Mouse (Mus musculus): ENCODE data around the gene Pitpnm2. TPM values are rescaled to one million over a fixed set of nuclear protein-coding genes. Genes with fewer than 3 reads are reported as not detected.

Gene Pitpnm2
- polyA plus RNA-seq, 1 experiment from 2014 or later, result 9.2 TPM

GRCm38 (mm10) chr5:124111077-124111741, 138.4 kb downstream of the Pitpnm2 start:
- H3K27ac ChIP-seq (ENCODE audit: low read length), result peak overlapping the region; percentile 87
- peak overlapping the region; percentile 79 for H3K4me3 ChIP-seq (ENCODE audit: low read depth, low read length)
- H3K4me1 ChIP-seq (ENCODE audit: insufficient read depth, low read depth, low read length), result peaks cover 11% of the 10 kb centered on the region; the same call in 1 of the 2 replicates
- peak overlapping the region; percentile 66 for H3K9ac ChIP-seq (replicated peaks; ENCODE audit: low read depth)
- H3K9me3 ChIP-seq (ENCODE audit: low read length), result no peaks in the 10 kb centered on the region
- TF ChIP-seq CTCF (IDR thresholded peaks at IDR 0.05) (peak; percentile 84), EP300 (IDR thresholded peaks at IDR 0.05) (no peak; the same call in 1 of the 2 replicates)
- 19% methylated on average over 17 of the region's 17 CpGs for WGBS
- ATAC-seq (no peak), DNase-seq (ENCODE audit: low spot score) (peak; percentile 39)
- H3K4me2 ChIP-seq (replicated peaks; ENCODE audit: low read depth, low read length), result peak overlapping the region; percentile 90
- H3K36me3 ChIP-seq (ENCODE audit: insufficient read depth, low read length), result no peaks in the 10 kb centered on the region; the same call in 1 of the 2 replicates
- H3K27me3 ChIP-seq (replicated peaks; ENCODE audit: insufficient read depth, low read length), result no peaks in the 10 kb centered on the region

GRCm38 (mm10) chr5:124103552-124103951, 146.0 kb downstream of the Pitpnm2 start:
- no peaks in the 10 kb centered on the region for H3K4me1 ChIP-seq (ENCODE audit: insufficient read depth, low read depth, low read length)
- H3K9me3 ChIP-seq (ENCODE audit: low read length), result no peaks in the 10 kb centered on the region
- no peaks in the 10 kb centered on the region for H3K36me3 ChIP-seq (ENCODE audit: insufficient read depth, low read length)
- TF ChIP-seq EP300 (IDR thresholded peaks at IDR 0.05) (no peak), CTCF (IDR thresholded peaks at IDR 0.05) (no peak)
- H3K27ac ChIP-seq (ENCODE audit: low read length), result no peak overlapping the region
- no peak overlapping the region for H3K9ac ChIP-seq (replicated peaks; ENCODE audit: low read depth)
- 94% methylated on average over 9 of the region's 9 CpGs for WGBS
- DNase-seq (ENCODE audit: low spot score), result no peak
- no peaks in the 10 kb centered on the region for H3K27me3 ChIP-seq (replicated peaks; ENCODE audit: insufficient read depth, low read length)
- H3K4me2 ChIP-seq (replicated peaks; ENCODE audit: low read depth, low read length), result no peak overlapping the region
- H3K4me3 ChIP-seq (ENCODE audit: low read depth, low read length), result no peak overlapping the region
- no peak for ATAC-seq

GRCm38 (mm10) chr5:124103020-124103419, 146.5 kb downstream of the Pitpnm2 start:
- ATAC-seq (no peak), DNase-seq (ENCODE audit: low spot score) (no peak)
- no peak overlapping the region for H3K4me2 ChIP-seq (replicated peaks; ENCODE audit: low read depth, low read length)
- no peaks in the 10 kb centered on the region for H3K27me3 ChIP-seq (replicated peaks; ENCODE audit: insufficient read depth, low read length)
- H3K27ac ChIP-seq (ENCODE audit: low read length), result no peak overlapping the region
- no peaks in the 10 kb centered on the region for H3K36me3 ChIP-seq (ENCODE audit: insufficient read depth, low read length)
- TF ChIP-seq CTCF (IDR thresholded peaks at IDR 0.05) (no peak), EP300 (IDR thresholded peaks at IDR 0.05) (no peak)
- no peaks in the 10 kb centered on the region for H3K9me3 ChIP-seq (ENCODE audit: low read length)
- H3K4me3 ChIP-seq (ENCODE audit: low read depth, low read length), result no peak overlapping the region
- 55% methylated on average over 3 of the region's 3 CpGs for WGBS
- no peak overlapping the region for H3K9ac ChIP-seq (replicated peaks; ENCODE audit: low read depth)
- no peaks in the 10 kb centered on the region for H3K4me1 ChIP-seq (ENCODE audit: insufficient read depth, low read depth, low read length)

DNA sequence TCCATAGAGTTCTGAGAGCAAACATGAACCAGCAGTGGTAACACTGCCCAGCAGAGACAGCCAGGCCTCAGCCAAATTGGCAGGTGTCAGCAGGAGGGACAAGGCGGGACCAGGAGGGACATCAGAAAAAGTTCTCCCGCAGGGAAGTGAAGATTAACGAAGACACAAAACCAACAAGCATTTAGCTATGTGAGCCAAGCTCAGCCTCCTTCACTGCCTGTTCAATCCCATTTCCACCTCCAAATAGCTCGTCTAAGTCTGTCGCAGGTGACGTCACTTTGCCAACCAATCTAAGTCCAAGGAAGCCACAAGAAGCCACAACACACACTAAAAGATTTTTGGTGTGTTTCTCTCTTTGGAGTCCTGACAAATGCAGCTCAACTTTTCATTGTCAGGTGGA, 147.2 kb downstream of the Pitpnm2 start:
- ATAC-seq (no peak), DNase-seq (ENCODE audit: low spot score) (no peak)
- H3K4me1 ChIP-seq (ENCODE audit: insufficient read depth, low read depth, low read length), result no peaks in the 10 kb centered on the region
- no peak overlapping the region for H3K4me3 ChIP-seq (ENCODE audit: low read depth, low read length)
- WGBS, result 78% methylated on average over 6 of the region's 6 CpGs
- H3K4me2 ChIP-seq (replicated peaks; ENCODE audit: low read depth, low read length), result no peak overlapping the region
- H3K27ac ChIP-seq (ENCODE audit: low read length), result no peak overlapping the region
- no peak overlapping the region for H3K9ac ChIP-seq (replicated peaks; ENCODE audit: low read depth)
- TF ChIP-seq CTCF (IDR thresholded peaks at IDR 0.05) (no peak), EP300 (IDR thresholded peaks at IDR 0.05) (no peak)
- H3K36me3 ChIP-seq (ENCODE audit: insufficient read depth, low read length), result no peaks in the 10 kb centered on the region
- H3K9me3 ChIP-seq (ENCODE audit: low read length), result no peaks in the 10 kb centered on the region
- H3K27me3 ChIP-seq (replicated peaks; ENCODE audit: insufficient read depth, low read length), result no peaks in the 10 kb centered on the region

- ATAC-seq (no peak), DNase-seq (ENCODE audit: low spot score) (no peak)
- TF ChIP-seq EP300 (IDR thresholded peaks at IDR 0.05) (no peak), CTCF (IDR thresholded peaks at IDR 0.05) (no peak)
- no peak overlapping the region for H3K9ac ChIP-seq (replicated peaks; ENCODE audit: low read depth)
- no peak overlapping the region for H3K27ac ChIP-seq (ENCODE audit: low read length)
- H3K36me3 ChIP-seq (ENCODE audit: insufficient read depth, low read length), result no peaks in the 10 kb centered on the region
- H3K4me3 ChIP-seq (ENCODE audit: low read depth, low read length), result no peak overlapping the region
- no peak overlapping the region for H3K4me2 ChIP-seq (replicated peaks; ENCODE audit: low read depth, low read length)
- WGBS, result 87% methylated on average over 11 of the region's 11 CpGs
- no peaks in the 10 kb centered on the region for H3K9me3 ChIP-seq (ENCODE audit: low read length)
- H3K4me1 ChIP-seq (ENCODE audit: insufficient read depth, low read depth, low read length), result no peaks in the 10 kb centered on the region
- no peaks in the 10 kb centered on the region for H3K27me3 ChIP-seq (replicated peaks; ENCODE audit: insufficient read depth, low read length)
Observed at GRCm38 (mm10) chr5:124100128-124101044, 149.2 kb downstream of the Pitpnm2 start.

- H3K9ac ChIP-seq (replicated peaks; ENCODE audit: low read depth), result no peak overlapping the region
- DNase-seq (ENCODE audit: low spot score) (no peak), ATAC-seq (no peak)
- 88% methylated on average over 2 of the region's 2 CpGs for WGBS
- H3K27me3 ChIP-seq (replicated peaks; ENCODE audit: insufficient read depth, low read length), result no peaks in the 10 kb centered on the region
- no peaks in the 10 kb centered on the region for H3K36me3 ChIP-seq (ENCODE audit: insufficient read depth, low read length)
- no peak overlapping the region for H3K4me3 ChIP-seq (ENCODE audit: low read depth, low read length)
- H3K4me1 ChIP-seq (ENCODE audit: insufficient read depth, low read depth, low read length), result no peaks in the 10 kb centered on the region
- no peak for TF ChIP-seq EP300 (IDR thresholded peaks at IDR 0.05)
- no peak for TF ChIP-seq CTCF (IDR thresholded peaks at IDR 0.05)
- H3K27ac ChIP-seq (ENCODE audit: low read length), result no peak overlapping the region
- H3K9me3 ChIP-seq (ENCODE audit: low read length), result no peaks in the 10 kb centered on the region
- H3K4me2 ChIP-seq (replicated peaks; ENCODE audit: low read depth, low read length), result no peak overlapping the region
Observed at GRCm38 (mm10) chr5:124098923-124099322, 150.6 kb downstream of the Pitpnm2 start.

All from lung, postnatal 0 days (tissue).